Mouse (Mus musculus): Measurements from ENCODE around the gene Alad. TPM values are rescaled to one million over a fixed set of nuclear protein-coding genes. Genes with fewer than 3 reads are reported as not detected.
A peak's percentile ranks its signal among the peaks of the same experiment; 100 is the strongest.

Alad gene
- polyA plus RNA-seq, 1 experiment from 2014 or later: 67.7 TPM

- H3K36me3 ChIP-seq (ENCODE audit: control insufficient read depth, insufficient read depth): peaks cover 16% of the 10 kb centered on the region
- no peak overlapping the region for H3K4me3 ChIP-seq (replicated peaks; ENCODE audit: low read length)
- H3K9ac ChIP-seq (replicated peaks; ENCODE audit: low read depth, low read length): no peak overlapping the region
- H3K9me3 ChIP-seq (ENCODE audit: control insufficient read depth, low read length): no peaks in the 10 kb centered on the region
- WGBS: 86% methylated on average over 7 of the region's 7 CpGs
- peaks cover 11% of the 10 kb centered on the region for H3K4me1 ChIP-seq (replicated peaks; ENCODE audit: control insufficient read depth, insufficient read depth, low read length)
- no peak overlapping the region for H3K27ac ChIP-seq (ENCODE audit: low read length)
- no peak for ATAC-seq
- H3K27me3 ChIP-seq (replicated peaks; ENCODE audit: control insufficient read depth, insufficient read depth, low read length): no peaks in the 10 kb centered on the region
- H3K4me2 ChIP-seq (ENCODE audit: low read length): no peak overlapping the region
These were observed 4.7 kb downstream of the Alad start for GRCm38 (mm10) chr4:62514995-62515394.

GRCm38 (mm10) chr4:62513998-62514506, 5.7 kb downstream of the Alad start:
- Histone ChIP-seq H3K27me3 (replicated peaks; ENCODE audit: control insufficient read depth, insufficient read depth, low read length) (no peaks in the 10 kb centered on the region), H3K9ac (replicated peaks; ENCODE audit: low read depth, low read length) (no peak overlapping the region), H3K4me3 (replicated peaks; ENCODE audit: low read length) (no peak overlapping the region), H3K36me3 (ENCODE audit: control insufficient read depth, insufficient read depth) (peaks cover 22% of the 10 kb centered on the region), H3K4me1 (replicated peaks; ENCODE audit: control insufficient read depth, insufficient read depth, low read length) (peaks cover 8% of the 10 kb centered on the region), H3K9me3 (ENCODE audit: control insufficient read depth, low read length) (no peaks in the 10 kb centered on the region), H3K27ac (ENCODE audit: low read length) (no peak overlapping the region), H3K4me2 (ENCODE audit: low read length) (no peak overlapping the region)
- 49% methylated on average over 11 of the region's 11 CpGs for WGBS
- ATAC-seq: no peak

GRCm38 (mm10) chr4:62509946-62510345, 9.8 kb downstream of the Alad start:
- no peaks in the 10 kb centered on the region for H3K27me3 ChIP-seq (replicated peaks; ENCODE audit: control insufficient read depth, insufficient read depth, low read length)
- no peak overlapping the region for H3K27ac ChIP-seq (ENCODE audit: low read length)
- H3K36me3 ChIP-seq (ENCODE audit: control insufficient read depth, insufficient read depth): peaks cover 33% of the 10 kb centered on the region
- H3K9me3 ChIP-seq (ENCODE audit: control insufficient read depth, low read length): no peaks in the 10 kb centered on the region
- 93% methylated on average over 11 of the region's 11 CpGs for WGBS
- H3K4me1 ChIP-seq (replicated peaks; ENCODE audit: control insufficient read depth, insufficient read depth, low read length): no peaks in the 10 kb centered on the region
- no peak overlapping the region for H3K9ac ChIP-seq (replicated peaks; ENCODE audit: low read depth, low read length)
- no peak overlapping the region for H3K4me3 ChIP-seq (replicated peaks; ENCODE audit: low read length)
- no peak for ATAC-seq
- H3K4me2 ChIP-seq (ENCODE audit: low read length): no peak overlapping the region

GRCm38 (mm10) chr4:62508839-62509238, 10.9 kb downstream of the Alad start:
- Histone ChIP-seq H3K4me2 (ENCODE audit: low read length) (no peak overlapping the region), H3K4me3 (replicated peaks; ENCODE audit: low read length) (no peak overlapping the region), H3K9ac (replicated peaks; ENCODE audit: low read depth, low read length) (no peak overlapping the region), H3K27ac (ENCODE audit: low read length) (no peak overlapping the region), H3K4me1 (replicated peaks; ENCODE audit: control insufficient read depth, insufficient read depth, low read length) (no peaks in the 10 kb centered on the region), H3K27me3 (replicated peaks; ENCODE audit: control insufficient read depth, insufficient read depth, low read length) (no peaks in the 10 kb centered on the region), H3K36me3 (ENCODE audit: control insufficient read depth, insufficient read depth) (peaks cover 33% of the 10 kb centered on the region), H3K9me3 (ENCODE audit: control insufficient read depth, low read length) (no peaks in the 10 kb centered on the region)
- WGBS: 91% methylated on average over 5 of the region's 5 CpGs
- ATAC-seq: no peak

- H3K9me3 ChIP-seq (ENCODE audit: control insufficient read depth, low read length): no peaks in the 10 kb centered on the region
- H3K4me2 ChIP-seq (ENCODE audit: low read length): no peak overlapping the region
- H3K27ac ChIP-seq (ENCODE audit: low read length): no peak overlapping the region
- 88% methylated on average over 2 of the region's 2 CpGs for WGBS
- H3K36me3 ChIP-seq (ENCODE audit: control insufficient read depth, insufficient read depth): peaks cover 24% of the 10 kb centered on the region
- no peaks in the 10 kb centered on the region for H3K4me1 ChIP-seq (replicated peaks; ENCODE audit: control insufficient read depth, insufficient read depth, low read length)
- H3K27me3 ChIP-seq (replicated peaks; ENCODE audit: control insufficient read depth, insufficient read depth, low read length): no peaks in the 10 kb centered on the region
- no peak overlapping the region for H3K4me3 ChIP-seq (replicated peaks; ENCODE audit: low read length)
- H3K9ac ChIP-seq (replicated peaks; ENCODE audit: low read depth, low read length): no peak overlapping the region
- ATAC-seq: no peak
These were observed 12.9 kb downstream of the Alad start for GRCm38 (mm10) chr4:62506798-62507197.

- no peak for ATAC-seq
- peaks cover 21% of the 10 kb centered on the region for H3K36me3 ChIP-seq (ENCODE audit: control insufficient read depth, insufficient read depth)
- no peak overlapping the region for H3K27ac ChIP-seq (ENCODE audit: low read length)
- H3K4me1 ChIP-seq (replicated peaks; ENCODE audit: control insufficient read depth, insufficient read depth, low read length): peaks cover 6% of the 10 kb centered on the region
- H3K4me2 ChIP-seq (ENCODE audit: low read length): no peak overlapping the region
- no peaks in the 10 kb centered on the region for H3K27me3 ChIP-seq (replicated peaks; ENCODE audit: control insufficient read depth, insufficient read depth, low read length)
- H3K9ac ChIP-seq (replicated peaks; ENCODE audit: low read depth, low read length): no peak overlapping the region
- WGBS: 88% methylated on average over 3 of the region's 3 CpGs
- no peak overlapping the region for H3K4me3 ChIP-seq (replicated peaks; ENCODE audit: low read length)
- no peaks in the 10 kb centered on the region for H3K9me3 ChIP-seq (ENCODE audit: control insufficient read depth, low read length)
These were observed 13.7 kb downstream of the Alad start for GRCm38 (mm10) chr4:62505991-62506390.

GRCm38 (mm10) chr4:62503374-62503970, 16.2 kb downstream of the Alad start, which contains the start of gene Hdhd3:
Gene Hdhd3, minus strand, starts transcription at chr4:62503467.
- no peaks in the 10 kb centered on the region for H3K9me3 ChIP-seq (ENCODE audit: control insufficient read depth, low read length)
- peaks cover 6% of the 10 kb centered on the region for H3K4me1 ChIP-seq (replicated peaks; ENCODE audit: control insufficient read depth, insufficient read depth, low read length)
- peak within 1 kb of the TSS; percentile 84 for H3K4me3 ChIP-seq (replicated peaks; ENCODE audit: low read length)
- no peak for ATAC-seq
- H3K36me3 ChIP-seq (ENCODE audit: control insufficient read depth, insufficient read depth): peaks cover 7% of the 10 kb centered on the region; the same call in 1 of the 2 replicates
- H3K9ac ChIP-seq (replicated peaks; ENCODE audit: low read depth, low read length): peak within 1 kb of the TSS; percentile 81
- no peaks in the 10 kb centered on the region for H3K27me3 ChIP-seq (replicated peaks; ENCODE audit: control insufficient read depth, insufficient read depth, low read length)
- H3K27ac ChIP-seq (ENCODE audit: low read length): no peak within 1 kb of the TSS
- WGBS: 87% methylated on average over 3 of the region's 3 CpGs
- H3K4me2 ChIP-seq (ENCODE audit: low read length): peak within 1 kb of the TSS; percentile 54

GRCm38 (mm10) chr4:62502969-62503368, 16.7 kb downstream of the Alad start:
- no peak overlapping the region for H3K27ac ChIP-seq (ENCODE audit: low read length)
- ATAC-seq: no peak
- H3K4me1 ChIP-seq (replicated peaks; ENCODE audit: control insufficient read depth, insufficient read depth, low read length): peaks cover 6% of the 10 kb centered on the region
- 0 out of 2 replicates have a peak, but pooled peaks cover 6% of the 10 kb centered on the region for H3K36me3 ChIP-seq (ENCODE audit: control insufficient read depth, insufficient read depth)
- H3K4me3 ChIP-seq (replicated peaks; ENCODE audit: low read length): no peak overlapping the region
- no peak overlapping the region for H3K4me2 ChIP-seq (ENCODE audit: low read length)
- WGBS: 81% methylated on average over 7 of the region's 7 CpGs
- H3K9me3 ChIP-seq (ENCODE audit: control insufficient read depth, low read length): no peaks in the 10 kb centered on the region
- H3K9ac ChIP-seq (replicated peaks; ENCODE audit: low read depth, low read length): no peak overlapping the region
- no peaks in the 10 kb centered on the region for H3K27me3 ChIP-seq (replicated peaks; ENCODE audit: control insufficient read depth, insufficient read depth, low read length)

- 0 out of 2 replicates have a peak, but pooled peaks cover 3% of the 10 kb centered on the region for H3K36me3 ChIP-seq (ENCODE audit: control insufficient read depth, insufficient read depth)
- no peaks in the 10 kb centered on the region for H3K27me3 ChIP-seq (replicated peaks; ENCODE audit: control insufficient read depth, insufficient read depth, low read length)
These were observed 17.6 kb downstream of the Alad start for GRCm38 (mm10) chr4:62501964-62502732.

More at GRCm38 (mm10) chr4:62501964-62502732, 17.6 kb downstream of the Alad start:
- Histone ChIP-seq H3K9me3 (ENCODE audit: control insufficient read depth, low read length) (no peaks in the 10 kb centered on the region), H3K9ac (replicated peaks; ENCODE audit: low read depth, low read length) (peak overlapping the region; percentile 81), H3K4me3 (replicated peaks; ENCODE audit: low read length) (peak overlapping the region; percentile 84), H3K4me2 (ENCODE audit: low read length) (peak overlapping the region; percentile 54), H3K27ac (ENCODE audit: low read length) (peak overlapping the region; percentile 41; the same call in 1 of the 2 replicates), H3K4me1 (replicated peaks; ENCODE audit: control insufficient read depth, insufficient read depth, low read length) (peaks cover 6% of the 10 kb centered on the region)
- ATAC-seq: peak; percentile 97
- 2% methylated on average over 38 of the region's 38 CpGs for WGBS

All from forebrain, embryonic 16.5 days (tissue).